Mouse (Mus musculus) gastrocnemius, adult 18-20 months (tissue): ENCODE results near the gene Tusc2. TPM values are rescaled to one million over a fixed set of nuclear protein-coding genes. Genes with fewer than 3 reads are reported as not detected.
A peak's percentile ranks its signal among the peaks of the same experiment; 100 is the strongest.
"Not testable (repeated sequence)": the region's sequence is repeated elsewhere in the genome, so short reads cannot be mapped to it uniquely, and the experiment has no call there.

Experiments
- DNase-seq: peaks from one replicate; pipeline ENCODE4 v3.0.0; 2021; ENCODE audit warnings: low spot score
- total RNA-seq, 2 experiments: library from RNA; stranded (reverse); gene quantifications; 2 replicates each; pipeline ENCODE4 v1.2.3; 2021

The Tusc2 gene
- total RNA-seq, 2 experiments from 2014 or later = 38.7 to 40.9 TPM

- DNase-seq = no peak
Observed at GRCm38 (mm10) chr9:107567702-107568319, 4.8 kb downstream of the Tusc2 start, which contains the start of gene Hyal2. Gene Hyal2, plus strand, starts transcription at chr9:107567945.

GRCm38 (mm10) chr9:107568331-107569261 lies 5.5 kb downstream of the Tusc2 start:
- DNase-seq = peak; percentile 87

GRCm38 (mm10) chr9:107569270-107569669 lies 6.2 kb downstream of the Tusc2 start:
- no peak for DNase-seq

- DNase-seq = no peak
Observed at GRCm38 (mm10) chr9:107570016-107570415, 7.0 kb downstream of the Tusc2 start.

GRCm38 (mm10) chr9:107570845-107571244 lies 7.8 kb downstream of the Tusc2 start:
- DNase-seq = no peak

GRCm38 (mm10) chr9:107571534-107572326 lies 8.7 kb downstream of the Tusc2 start:
- DNase-seq = no peak

GRCm38 (mm10) chr9:107572327-107572662 lies 9.2 kb downstream of the Tusc2 start:
- DNase-seq = no peak

- not testable (repeated sequence) for DNase-seq
Observed at GRCm38 (mm10) chr9:107573774-107574173, 10.7 kb downstream of the Tusc2 start.

GRCm38 (mm10) chr9:107575579-107576356 lies 12.7 kb downstream of the Tusc2 start:
- no peak for DNase-seq

GRCm38 (mm10) chr9:107576357-107577107 lies 13.5 kb downstream of the Tusc2 start, which contains the start of gene Hyal1:
Gene Hyal1, plus strand, starts transcription at chr9:107576927.
- DNase-seq = peak; percentile 81

- no peak for DNase-seq
Observed at GRCm38 (mm10) chr9:107577871-107578270, 14.8 kb downstream of the Tusc2 start.

- no peak for DNase-seq
Observed at GRCm38 (mm10) chr9:107578587-107578986, 15.5 kb downstream of the Tusc2 start, which contains the start of gene Naa80. Gene Naa80, plus strand, starts transcription at chr9:107578887.

GRCm38 (mm10) chr9:107579023-107579900 lies 16.2 kb downstream of the Tusc2 start:
- DNase-seq = no peak

- DNase-seq = peak; percentile 94
Observed at GRCm38 (mm10) chr9:107580501-107581317, 17.7 kb downstream of the Tusc2 start, which contains the start of gene Hyal3. Gene Hyal3, plus strand, starts transcription at chr9:107580818.

GRCm38 (mm10) chr9:107581584-107581983 lies 18.5 kb downstream of the Tusc2 start:
- DNase-seq = no peak

- DNase-seq = no peak
Observed at GRCm38 (mm10) chr9:107582509-107583062, 19.5 kb downstream of the Tusc2 start.

- no peak for DNase-seq
Observed at GRCm38 (mm10) chr9:107583174-107583573, 20.1 kb downstream of the Tusc2 start.

- DNase-seq = no peak
Observed at GRCm38 (mm10) chr9:107586504-107586903, 23.4 kb downstream of the Tusc2 start.
